Mouse (Mus musculus): ENCODE results near the gene Mphosph10. TPM values are rescaled to one million over a fixed set of nuclear protein-coding genes. Genes with fewer than 3 reads are reported as not detected.

Mphosph10 gene
- total RNA-seq (2021): 10 to 100 TPM; 13.8 to 13.9 TPM
- long read RNA-seq, experiment 1, partial matches to known transcripts: 2 of 6 reads
- long read RNA-seq, experiment 1, other reads (novel, unspliced or antisense): 0 of 6 reads
- long read RNA-seq, experiment 2, transcript Mphosph10-201 (11 exons, 2,248 nt): major isoform, 21 of 26 reads
- long read RNA-seq, experiment 2, partial matches to known transcripts: 4 of 26 reads
- long read RNA-seq, experiment 2, other reads (novel, unspliced or antisense): 1 of 26 reads

- peak; percentile 97 for DNase-seq
- intact Hi-C loops (cut with DNase I): loop anchor here (5.0 kb wide), 1 partner anchor 455 kb away; the partner anchor contains the start of gene Klf13
Measured at GRCm38 (mm10) chr7:64392122-64392818, at the start of gene Mphosph10, which contains the start of gene Mcee. TSS of gene Mphosph10 (minus strand) at chr7:64392268. TSS of gene Mcee (plus strand) at chr7:64392607.

DNA sequence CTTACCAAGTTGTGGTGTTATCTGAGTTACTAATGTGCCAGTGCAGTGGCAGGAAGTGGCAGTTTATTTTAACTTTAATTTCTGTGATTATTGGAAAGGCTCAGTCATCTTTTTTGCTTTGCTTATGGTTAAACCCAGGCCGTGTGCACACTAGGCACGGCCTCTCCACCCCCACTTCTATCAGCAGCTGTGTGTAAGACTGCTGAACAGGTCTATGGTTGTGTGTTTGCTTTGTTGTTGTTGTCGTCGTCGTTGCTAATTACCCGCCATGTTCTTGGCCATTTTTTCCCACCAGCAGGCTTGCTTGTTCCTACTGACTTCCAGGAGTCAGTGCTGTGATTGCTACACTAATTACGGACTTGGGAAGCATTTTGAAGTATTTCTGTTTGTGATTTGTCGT, 48.5 kb upstream of the Mphosph10 start:
- intact Hi-C loops (cut with DNase I): no loop called here
- no peak for DNase-seq

- no peak for DNase-seq
- intact Hi-C loops (cut with DNase I): no loop called here
Measured at GRCm38 (mm10) chr7:64439595-64440518, 47.8 kb upstream of the Mphosph10 start.

DNA sequence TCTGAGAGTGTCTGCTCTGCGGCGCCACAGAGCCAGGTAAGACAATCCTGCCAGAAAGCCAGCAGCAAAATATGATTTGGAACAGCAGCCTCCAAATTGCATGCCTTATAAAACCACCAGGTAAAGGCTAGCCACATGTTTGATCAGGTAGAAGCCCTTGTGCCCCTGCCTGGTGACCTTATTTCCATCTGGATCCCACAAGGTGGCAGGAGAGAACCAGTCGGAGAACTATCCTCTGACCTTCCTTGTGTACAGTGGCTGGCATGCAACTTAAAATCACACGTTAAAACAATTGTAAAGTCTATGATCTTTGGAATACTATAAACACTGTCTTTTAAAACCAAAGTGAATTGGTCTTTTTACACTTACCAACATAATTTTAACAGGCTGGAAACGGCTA, 32.8 kb upstream of the Mphosph10 start:
- intact Hi-C loops (cut with DNase I): no loop called here
- DNase-seq: no peak

DNA sequence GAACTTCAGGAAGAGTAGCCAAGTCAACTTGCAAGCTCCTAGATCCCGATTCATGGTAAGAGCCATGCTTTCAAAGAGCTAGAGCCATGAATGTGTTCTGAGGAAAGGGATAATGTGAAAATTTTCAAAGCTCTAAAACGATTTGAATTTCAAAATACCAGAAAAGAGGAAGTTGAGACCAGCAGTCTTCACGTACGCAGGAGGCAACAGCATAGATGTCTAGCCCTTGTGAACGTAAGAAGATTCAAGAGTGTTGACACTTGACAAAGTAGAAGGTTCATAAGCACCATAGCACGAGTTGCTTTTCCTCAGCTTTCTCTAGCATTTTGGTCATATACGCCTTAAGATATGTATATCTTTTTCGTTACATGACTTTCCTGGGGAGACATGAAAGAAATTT, 11.9 kb upstream of the Mphosph10 start:
- intact Hi-C loops (cut with DNase I): no loop called here
- DNase-seq: no peak

GRCm38 (mm10) chr7:64402452-64402851, 10.4 kb upstream of the Mphosph10 start:
- no peak for DNase-seq
- intact Hi-C loops (cut with DNase I): no loop called here

GRCm38 (mm10) chr7:64400725-64401124, 8.7 kb upstream of the Mphosph10 start:
- intact Hi-C loops (cut with DNase I): no loop called here

DNA sequence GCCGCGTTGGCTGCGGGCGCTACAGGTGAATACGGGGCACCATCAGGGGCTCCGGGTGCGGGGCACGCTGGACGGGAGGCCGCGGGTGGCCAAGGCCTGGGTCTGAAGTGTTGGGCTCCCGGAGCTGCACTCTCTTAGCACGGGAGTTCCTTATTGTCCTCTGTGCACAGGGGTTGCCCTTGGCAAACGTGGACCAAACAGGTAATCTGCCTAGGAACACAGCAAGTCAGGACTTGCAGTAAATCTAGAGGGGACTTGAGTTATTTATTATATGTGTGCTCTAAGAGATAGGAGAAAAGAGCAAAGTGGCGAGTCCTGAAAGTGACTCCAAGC, 717 bp upstream of the Mphosph10 start:
- no peak for DNase-seq
- intact Hi-C loops (cut with DNase I): loop anchor here (5.0 kb wide), 1 partner anchor 455 kb away; the partner anchor contains the start of gene Klf13

More at GRCm38 (mm10) chr7:64400725-64401124, 8.7 kb upstream of the Mphosph10 start:
- DNase-seq: no peak

DNA sequence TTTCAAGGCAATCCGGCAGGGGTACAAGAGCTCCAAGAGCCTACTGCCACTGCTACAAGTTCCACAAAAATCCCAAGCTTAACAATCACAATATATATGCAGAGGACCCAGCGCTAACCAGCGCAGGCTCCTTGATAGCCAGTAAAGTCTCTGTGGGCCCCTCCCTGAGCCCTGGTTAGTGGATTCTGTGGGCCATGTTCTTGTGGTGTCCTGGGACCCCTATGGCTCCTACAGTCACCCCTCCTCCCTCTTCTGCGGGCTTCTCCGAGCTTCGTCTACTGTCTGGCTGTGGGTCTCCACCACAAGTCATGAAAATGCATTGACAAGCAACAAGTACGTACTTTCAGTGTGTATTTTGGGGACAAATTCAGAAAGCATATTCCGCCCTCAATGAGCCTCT, 589 bp downstream of the Mphosph10 start:
- DNase-seq: no peak
- intact Hi-C loops (cut with DNase I): loop anchor here (5.0 kb wide), 1 partner anchor 454 kb away; the partner anchor contains the start of gene Klf13

GRCm38 (mm10) chr7:64373830-64374562, 18.1 kb downstream of the Mphosph10 start, which contains the start of gene Fan1:
TSS of gene Fan1 (minus strand) at chr7:64374095.
- peak; percentile 80 to 89 for DNase-seq
- intact Hi-C loops (cut with DNase I): loop anchor here (5.0 kb wide), 1 partner anchor 47 kb away; no protein-coding TSS in a partner anchor

GRCm38 (mm10) chr7:64373147-64373829, 18.8 kb downstream of the Mphosph10 start:
- intact Hi-C loops (cut with DNase I): loop anchor here (5.0 kb wide), 1 partner anchor 46 kb away; no protein-coding TSS in a partner anchor
- no peak for DNase-seq

DNA sequence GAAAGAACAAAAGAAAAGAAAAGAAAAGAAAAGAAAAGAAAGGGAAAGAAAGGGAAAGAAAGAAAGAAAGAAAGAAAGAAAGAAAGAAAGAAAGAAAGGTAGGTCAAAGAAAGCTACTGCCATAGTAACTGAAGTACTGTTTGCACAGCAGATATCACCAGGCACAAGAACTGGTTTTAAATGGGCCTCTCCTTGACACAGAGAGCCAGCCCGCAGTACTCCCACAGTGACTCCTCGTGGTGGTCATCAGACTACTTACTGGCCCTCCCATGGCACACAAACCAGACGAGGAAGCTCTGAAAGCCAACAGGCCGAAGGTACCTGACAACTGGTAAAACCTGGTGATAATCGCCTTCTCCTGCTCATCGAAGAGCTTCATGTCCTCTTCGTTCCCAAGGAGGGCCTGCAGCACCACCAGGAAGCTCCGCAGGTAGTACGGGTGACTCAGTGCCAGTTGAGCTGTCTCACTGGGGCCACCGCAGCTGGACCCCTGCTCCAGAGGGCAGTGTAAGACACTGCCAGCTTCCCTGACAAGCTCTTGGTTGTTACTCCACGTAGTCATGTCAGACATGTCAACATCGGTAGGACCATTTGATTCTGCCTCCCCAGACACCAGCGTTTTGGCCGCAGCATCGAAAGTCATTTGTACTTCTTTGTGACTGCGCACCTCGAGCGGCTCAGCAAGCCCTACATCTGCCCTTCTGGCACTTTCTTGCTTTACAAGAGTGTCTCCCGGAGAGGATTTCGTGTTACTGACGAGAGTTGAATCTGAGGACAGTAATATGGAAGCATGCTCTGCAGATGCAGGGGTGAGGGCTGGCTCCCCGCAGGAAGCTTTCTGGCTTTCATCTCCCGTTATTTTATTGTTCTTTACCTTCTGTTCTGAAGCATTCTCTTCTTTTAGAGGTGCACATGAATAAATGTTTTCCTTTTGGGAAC, 19.9 kb downstream of the Mphosph10 start:
- intact Hi-C loops (cut with DNase I): loop anchor here (5.0 kb wide), 1 partner anchor 45 kb away; no protein-coding TSS in a partner anchor
- DNase-seq: no peak

DNA sequence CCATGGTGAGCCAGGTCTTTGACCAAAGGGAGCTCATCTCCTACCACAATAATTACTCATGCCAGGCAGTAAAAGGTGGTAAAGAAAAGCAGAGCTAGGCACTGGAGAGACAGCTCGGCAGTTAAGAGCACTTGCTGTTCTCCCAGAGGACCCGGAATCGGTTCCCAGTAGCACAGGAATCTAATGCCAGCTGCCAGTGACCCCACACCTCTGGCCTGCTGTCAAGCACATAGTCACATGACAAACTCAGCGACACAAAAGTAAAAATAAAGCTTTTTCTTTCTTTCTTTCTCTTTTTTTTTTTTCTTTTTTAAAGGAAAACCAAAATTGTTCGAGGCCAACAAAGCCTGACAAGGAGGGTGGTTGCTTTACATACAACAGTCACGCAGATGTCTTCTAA, 22.2 kb downstream of the Mphosph10 start:
- intact Hi-C loops (cut with DNase I): loop anchor here (5.0 kb wide), 1 partner anchor 43 kb away; no protein-coding TSS in a partner anchor
- DNase-seq: no peak

GRCm38 (mm10) chr7:64365863-64366262, 26.2 kb downstream of the Mphosph10 start:
- intact Hi-C loops (cut with DNase I): no loop called here
- DNase-seq: no peak

DNA sequence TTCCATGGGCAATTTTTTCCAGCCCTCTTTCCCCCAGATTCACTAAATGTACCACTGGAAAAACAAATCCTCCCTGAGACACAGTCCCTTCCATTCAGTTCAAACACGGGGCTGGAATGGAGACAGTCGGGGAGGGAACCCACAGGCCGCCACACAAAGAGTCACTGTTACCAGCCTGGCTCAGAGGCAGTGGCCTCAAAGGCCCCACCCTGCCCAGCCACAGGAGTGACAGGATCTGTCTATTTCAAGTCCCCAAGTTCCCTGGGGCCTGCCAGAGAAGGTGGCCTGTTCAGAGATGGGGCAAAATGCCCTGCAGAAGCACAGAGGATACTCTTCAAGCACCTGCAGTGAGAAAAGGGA, 31.5 kb downstream of the Mphosph10 start:
- no peak for DNase-seq
- intact Hi-C loops (cut with DNase I): no loop called here

GRCm38 (mm10) chr7:64359943-64360585, 32.0 kb downstream of the Mphosph10 start:
- DNase-seq: no peak
- intact Hi-C loops (cut with DNase I): no loop called here

DNA sequence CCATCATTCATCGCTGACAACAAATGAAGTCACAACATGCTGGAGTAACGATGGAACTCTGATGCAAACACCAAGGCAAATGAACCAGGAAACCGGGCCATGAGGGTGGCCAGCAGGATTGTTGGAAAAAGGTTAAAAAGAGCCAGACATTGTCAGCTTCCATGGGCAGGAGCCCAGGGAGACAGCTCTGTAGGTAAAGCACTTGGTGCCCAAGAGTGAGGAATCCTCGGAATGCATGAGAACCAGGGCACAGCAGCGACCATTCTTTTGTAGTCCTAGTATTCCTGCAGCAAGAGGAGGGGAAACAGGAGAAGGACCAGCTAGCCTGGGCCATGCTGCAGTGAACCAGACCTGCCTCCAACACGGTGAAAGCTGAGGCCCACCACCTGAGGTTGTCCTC, 33.4 kb downstream of the Mphosph10 start:
- intact Hi-C loops (cut with DNase I): no loop called here

GRCm38 (mm10) chr7:64357405-64357804, 34.7 kb downstream of the Mphosph10 start:
- intact Hi-C loops (cut with DNase I): no loop called here
- DNase-seq: no peak

More for the DNA sequence above, 33.4 kb downstream of the Mphosph10 start:
- no peak for DNase-seq

Data from gastrocnemius, postnatal 36 days (tissue).